Mouse (Mus musculus) intestine, embryonic 16.5 days (tissue): ENCODE measurements around the gene Col23a1. TPM values are rescaled to one million over a fixed set of nuclear protein-coding genes. Genes with fewer than 3 reads are reported as not detected.

Experiments used
- ATAC-seq: fragments of 200-750 bp; cut with Nextera tagmentation; 2 replicates; pipeline ENCODE4 v1.8.0; 2017; ENCODE audit warnings: moderate TSS enrichment, moderate library complexity
- H3K27ac ChIP-seq: fragments of 300-500 bp; sonication (generic); 2 replicates; pipeline ENCODE4 v1.5.1; 2014; ENCODE audit warnings: mild to moderate bottlenecking, low read length
- H3K27me3 ChIP-seq: fragments of 300-500 bp; sonication (generic); replicated peaks from 2 replicates; pipeline ENCODE4 v1.6.1; 2014; ENCODE audit warnings: low read length, control low read depth, mixed read lengths; ENCODE audit not compliant: control insufficient read depth, insufficient read depth
- H3K36me3 ChIP-seq: fragments of 300-500 bp; sonication (generic); 2 replicates; pipeline ENCODE4 v1.6.1; 2014; ENCODE audit warnings: low read length, control low read depth; ENCODE audit not compliant: control insufficient read depth, insufficient read depth
- H3K4me1 ChIP-seq: fragments of 300-500 bp; sonication (generic); 2 replicates; pipeline ENCODE4 v1.6.1; 2014; ENCODE audit warnings: low read length, control low read depth, mixed read lengths; ENCODE audit not compliant: control insufficient read depth, insufficient read depth
- H3K4me2 ChIP-seq: fragments of 300-500 bp; sonication (generic); 2 replicates; pipeline ENCODE4 v1.6.1; 2014; ENCODE audit warnings: low read depth, low read length, control low read depth
- H3K4me3 ChIP-seq: fragments of 300-500 bp; sonication (generic); 2 replicates; pipeline ENCODE4 v1.5.1; 2014; ENCODE audit warnings: mild to moderate bottlenecking, low read length
- H3K9ac ChIP-seq: fragments of 300-500 bp; sonication (generic); 2 replicates; pipeline ENCODE4 v1.6.1; 2014; ENCODE audit warnings: low read depth, low read length
- H3K9me3 ChIP-seq: fragments of 300-500 bp; sonication (generic); 2 replicates; pipeline ENCODE4 v1.6.1; 2016; ENCODE audit warnings: low read length, control low read depth; ENCODE audit not compliant: control insufficient read depth
- WGBS: fragments of 180-500 bp; shearing (Covaris S2); extraction: QIAGEN DNeasy Blood & Tissue Kit; methylation state at CpG from one replicate; pipeline ENCODE4 v1.1.7; 2014; 5-methylcytosine and 5-hydroxymethylcytosine counted together
- polyA plus RNA-seq: library from polyadenylated mRNA; unstranded; fragments of >200 nt; fragmentation: Nextera tagmentation; extraction: Ambion mirVana; gene quantifications from 2 replicates; pipeline ENCODE4 v1.2.1, GENCODE M21; 2015

The Col23a1 gene
- polyA plus RNA-seq, 1 experiment from 2014 or later = 5.4 TPM

DNA sequence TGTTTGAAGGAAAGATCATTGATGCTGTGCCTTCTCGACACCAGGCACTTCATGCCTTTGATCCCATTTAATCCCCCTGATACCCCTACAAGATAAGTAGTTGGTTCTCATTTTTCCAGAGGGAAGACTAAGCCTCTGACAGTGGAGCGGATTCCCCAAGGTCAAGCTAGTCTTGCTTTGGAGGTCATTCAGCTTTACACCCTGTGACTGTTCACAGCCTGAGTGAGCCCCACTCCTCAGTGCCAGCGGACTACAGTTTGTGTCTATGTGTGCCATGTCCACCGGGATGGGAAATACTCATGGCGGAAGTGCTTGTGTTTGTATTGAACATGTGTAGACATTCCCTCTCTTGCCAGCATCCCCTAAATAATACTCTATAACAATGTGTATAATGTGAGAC is 74.6 kb downstream of the Col23a1 start:
- ATAC-seq = no peak
- H3K27ac ChIP-seq = no peak overlapping the region
- H3K4me1 ChIP-seq = no peaks in the 10 kb centered on the region
- H3K9me3 ChIP-seq = no peaks in the 10 kb centered on the region
- 82% methylated on average over 5 of the region's 5 CpGs for WGBS
- no peak overlapping the region for H3K4me3 ChIP-seq
- no peaks in the 10 kb centered on the region for H3K36me3 ChIP-seq
- no peak overlapping the region for H3K9ac ChIP-seq
- H3K4me2 ChIP-seq = no peak overlapping the region
- no peaks in the 10 kb centered on the region for H3K27me3 ChIP-seq

DNA sequence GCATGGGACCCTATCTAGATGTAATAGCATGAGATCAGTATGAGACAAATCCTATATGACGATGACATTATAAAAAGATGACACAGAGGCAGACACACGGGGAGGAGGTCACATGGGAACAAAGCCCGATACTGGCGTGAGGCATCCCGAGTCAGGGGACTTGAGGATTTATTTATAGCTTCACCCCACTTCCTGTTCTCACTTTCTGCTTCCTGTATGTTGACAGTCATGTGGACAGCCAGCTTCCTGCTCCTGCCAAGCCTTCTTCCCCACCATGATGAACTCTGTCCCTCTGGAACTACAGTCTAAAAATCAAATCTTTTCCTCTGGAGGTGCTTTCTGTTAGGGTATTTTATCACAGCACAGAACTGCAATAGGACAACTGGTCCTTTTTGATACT is 77.6 kb downstream of the Col23a1 start:
- H3K4me1 ChIP-seq = no peaks in the 10 kb centered on the region
- H3K4me3 ChIP-seq = no peak overlapping the region
- no peak for ATAC-seq
- no peaks in the 10 kb centered on the region for H3K9me3 ChIP-seq
- H3K36me3 ChIP-seq = no peaks in the 10 kb centered on the region
- WGBS = 72% methylated on average over 5 of the region's 5 CpGs
- no peak overlapping the region for H3K9ac ChIP-seq
- no peak overlapping the region for H3K27ac ChIP-seq
- H3K27me3 ChIP-seq = no peaks in the 10 kb centered on the region
- H3K4me2 ChIP-seq = no peak overlapping the region

DNA sequence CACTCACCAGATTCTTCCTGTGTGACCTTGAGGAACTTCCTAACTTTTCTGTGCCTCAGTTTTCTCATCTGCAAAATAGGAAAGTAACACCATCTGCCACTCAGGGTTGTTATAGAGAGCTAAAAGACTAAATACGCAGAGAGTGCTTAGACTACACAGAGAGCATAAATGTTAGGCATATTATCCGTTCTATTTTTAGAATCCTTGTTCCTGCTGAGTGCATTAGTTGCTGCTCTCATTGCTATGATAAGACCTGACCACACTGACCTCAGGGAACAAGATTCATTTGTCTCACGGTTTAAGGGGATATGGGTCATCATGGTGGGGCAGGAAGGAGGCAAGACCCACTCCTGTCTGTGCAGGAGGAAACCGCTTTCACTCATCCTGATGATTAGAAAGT is 80.6 kb downstream of the Col23a1 start:
- Histone ChIP-seq H3K9me3 (no peaks in the 10 kb centered on the region), H3K27me3 (no peaks in the 10 kb centered on the region), H3K4me3 (no peak overlapping the region), H3K4me2 (no peak overlapping the region), H3K27ac (no peak overlapping the region), H3K4me1 (no peaks in the 10 kb centered on the region), H3K36me3 (no peaks in the 10 kb centered on the region), H3K9ac (no peak overlapping the region)
- 52% methylated on average over 4 of the region's 4 CpGs for WGBS
- ATAC-seq = no peak

DNA sequence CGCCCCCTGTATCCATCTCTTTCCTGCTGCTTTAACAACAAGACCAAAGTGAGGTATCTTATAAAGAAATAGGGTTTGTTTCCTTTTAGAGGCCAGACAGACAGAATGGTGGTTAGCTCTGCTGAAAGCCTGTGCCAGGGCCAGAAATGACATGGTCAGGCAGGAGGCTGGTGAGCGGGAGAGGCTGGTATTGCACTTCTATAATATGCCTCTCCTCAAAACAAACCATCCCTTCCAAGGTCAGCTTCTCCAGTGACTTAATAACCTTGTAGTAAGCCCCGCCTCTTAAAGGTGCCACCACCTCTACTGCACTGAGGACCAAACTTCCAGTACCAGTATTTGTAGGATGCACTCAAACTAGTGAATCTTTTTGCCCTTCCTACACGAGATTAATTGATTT is 81.6 kb downstream of the Col23a1 start:
- no peak overlapping the region for H3K27ac ChIP-seq
- no peak overlapping the region for H3K4me3 ChIP-seq
- no peak overlapping the region for H3K4me2 ChIP-seq
- 0 out of 2 replicates have a peak, but pooled peaks cover 5% of the 10 kb centered on the region for H3K4me1 ChIP-seq
- no peak for ATAC-seq
- H3K27me3 ChIP-seq = no peaks in the 10 kb centered on the region
- no peaks in the 10 kb centered on the region for H3K36me3 ChIP-seq
- 61% methylated on average over 4 of the region's 4 CpGs for WGBS
- H3K9me3 ChIP-seq = no peaks in the 10 kb centered on the region
- H3K9ac ChIP-seq = no peak overlapping the region

DNA sequence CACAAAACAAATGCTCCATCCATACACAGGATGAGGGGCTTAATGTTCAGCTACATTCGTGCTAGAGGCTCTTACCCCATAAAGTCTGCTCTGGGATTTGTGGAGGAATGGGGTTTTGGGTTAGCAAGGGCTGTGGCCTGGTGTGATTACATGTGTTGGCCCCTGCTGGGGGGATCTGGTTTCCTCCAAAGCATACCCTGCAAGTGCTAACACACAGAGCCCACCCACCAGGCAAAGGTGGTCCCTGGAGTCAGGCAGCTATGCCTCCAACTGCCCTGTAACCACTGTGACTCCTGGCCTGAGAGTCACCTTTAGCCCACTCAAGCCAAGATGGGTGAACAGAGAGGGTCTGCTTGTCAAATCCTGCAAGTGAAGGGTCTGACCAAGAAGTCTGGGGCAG is 82.2 kb downstream of the Col23a1 start:
- no peak overlapping the region for H3K4me2 ChIP-seq
- 64% methylated on average over 1 of the region's 1 CpGs for WGBS
- H3K36me3 ChIP-seq = no peaks in the 10 kb centered on the region
- no peaks in the 10 kb centered on the region for H3K27me3 ChIP-seq
- no peaks in the 10 kb centered on the region for H3K9me3 ChIP-seq
- H3K27ac ChIP-seq = no peak overlapping the region
- ATAC-seq = no peak
- H3K9ac ChIP-seq = no peak overlapping the region
- H3K4me1 ChIP-seq = 0 out of 2 replicates have a peak, but pooled peaks cover 5% of the 10 kb centered on the region
- no peak overlapping the region for H3K4me3 ChIP-seq

DNA sequence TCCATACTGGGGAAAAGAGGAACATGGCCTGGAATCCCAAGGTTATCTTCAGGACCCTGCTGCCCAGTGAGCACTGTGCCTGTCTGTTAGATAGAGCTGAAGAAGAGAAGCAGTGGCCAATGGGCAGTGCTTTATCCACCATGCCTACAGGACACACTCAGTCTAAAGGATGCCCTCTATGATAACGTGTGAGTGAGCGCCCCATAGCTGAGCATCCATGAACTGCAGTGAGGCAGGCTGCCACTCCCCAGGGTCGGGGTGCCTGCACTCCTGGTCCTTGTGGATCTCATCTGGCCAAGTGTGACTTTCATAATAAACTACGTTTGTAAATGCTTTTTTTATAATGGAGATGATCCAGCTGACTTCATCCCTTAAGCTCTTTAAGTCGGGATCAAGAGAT is 87.5 kb downstream of the Col23a1 start:
- no peak overlapping the region for H3K4me3 ChIP-seq
- H3K4me2 ChIP-seq = no peak overlapping the region
- no peaks in the 10 kb centered on the region for H3K36me3 ChIP-seq
- no peaks in the 10 kb centered on the region for H3K27me3 ChIP-seq
- no peak overlapping the region for H3K9ac ChIP-seq
- no peaks in the 10 kb centered on the region for H3K9me3 ChIP-seq
- ATAC-seq = no peak
- no peak overlapping the region for H3K27ac ChIP-seq
- H3K4me1 ChIP-seq = 0 out of 2 replicates have a peak, but pooled peaks cover 7% of the 10 kb centered on the region
- WGBS = 60% methylated on average over 5 of the region's 5 CpGs

DNA sequence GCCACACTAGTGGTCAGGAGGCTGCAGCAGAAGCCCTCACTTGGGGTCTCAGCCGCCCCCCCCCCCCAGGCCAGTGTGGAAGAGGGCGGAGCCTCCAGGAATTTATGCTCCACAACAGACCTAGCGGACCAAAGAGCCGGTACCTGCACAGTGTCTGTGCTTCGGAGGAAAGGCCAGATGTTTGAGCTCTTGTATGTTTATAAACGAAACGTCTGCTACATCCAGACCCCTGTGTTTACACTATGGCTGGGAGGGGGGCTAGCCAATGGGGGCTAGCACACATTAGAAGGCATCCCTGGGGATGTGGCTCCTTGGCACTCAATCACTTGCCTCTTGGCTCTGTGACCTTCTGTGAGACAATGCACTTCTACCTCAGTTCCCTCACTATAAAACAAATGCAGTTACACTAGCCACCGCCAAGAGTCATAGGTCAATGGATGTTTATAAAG is 99.2 kb downstream of the Col23a1 start:
- 30% methylated on average over 8 of the region's 8 CpGs for WGBS
- no peak overlapping the region for H3K9ac ChIP-seq
- ATAC-seq = peak; percentile 67
- H3K27me3 ChIP-seq = no peaks in the 10 kb centered on the region
- no peak overlapping the region for H3K4me3 ChIP-seq
- H3K36me3 ChIP-seq = no peaks in the 10 kb centered on the region
- no peak overlapping the region for H3K4me2 ChIP-seq
- H3K9me3 ChIP-seq = no peaks in the 10 kb centered on the region
- H3K4me1 ChIP-seq = peaks cover 7% of the 10 kb centered on the region; the same call in 1 of the 2 replicates
- no peak overlapping the region for H3K27ac ChIP-seq

DNA sequence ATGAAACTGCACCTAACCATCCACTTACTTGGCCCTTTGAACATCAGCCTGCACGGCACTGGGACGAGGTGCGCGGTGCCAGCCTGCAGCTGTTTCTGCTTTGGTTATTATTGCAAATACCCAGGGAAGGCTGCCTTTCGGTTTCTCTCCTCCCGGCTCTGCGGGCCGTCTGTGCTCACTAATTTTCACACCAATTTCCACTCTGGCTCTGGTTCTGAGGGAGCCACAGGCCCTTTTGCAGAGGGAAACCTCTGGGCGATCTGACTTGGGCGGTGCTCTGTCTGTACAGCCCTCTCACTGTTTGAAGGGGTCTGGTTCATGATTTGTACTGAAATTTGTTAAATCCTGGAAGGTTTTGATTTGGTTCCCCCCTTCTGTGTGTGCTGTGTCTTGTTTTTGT is 100.0 kb downstream of the Col23a1 start:
- Histone ChIP-seq H3K9ac (no peak overlapping the region), H3K4me1 (peaks cover 7% of the 10 kb centered on the region; the same call in 1 of the 2 replicates), H3K9me3 (no peaks in the 10 kb centered on the region), H3K27ac (no peak overlapping the region; the same call in 1 of the 2 replicates), H3K27me3 (no peaks in the 10 kb centered on the region), H3K4me2 (no peak overlapping the region), H3K36me3 (no peaks in the 10 kb centered on the region), H3K4me3 (no peak overlapping the region)
- no peak for ATAC-seq
- 55% methylated on average over 10 of the region's 10 CpGs for WGBS

DNA sequence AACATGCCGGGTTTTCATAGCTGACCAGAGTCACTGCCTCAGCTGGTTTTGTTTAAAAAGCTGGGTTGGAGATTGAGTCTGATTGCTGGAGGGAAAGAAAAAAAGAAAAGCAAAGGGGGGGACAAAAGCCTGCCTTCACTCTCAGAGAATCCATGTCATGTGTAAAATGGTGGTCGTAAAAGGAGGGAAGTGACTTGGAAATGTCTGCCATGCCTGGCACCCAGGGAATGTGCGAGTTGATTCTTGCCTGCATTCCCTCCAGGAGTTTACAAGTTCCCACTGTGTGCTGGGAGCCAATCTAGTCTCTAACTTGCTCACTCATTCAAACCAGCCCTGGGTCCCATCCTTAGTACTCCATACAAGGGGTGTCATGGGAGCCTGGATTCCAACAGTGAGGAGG is 100.8 kb downstream of the Col23a1 start:
- Histone ChIP-seq H3K4me2 (no peak overlapping the region), H3K27me3 (no peaks in the 10 kb centered on the region), H3K4me3 (no peak overlapping the region), H3K27ac (peak overlapping the region; percentile 57; the same call in 1 of the 2 replicates), H3K36me3 (no peaks in the 10 kb centered on the region), H3K9ac (no peak overlapping the region), H3K9me3 (no peaks in the 10 kb centered on the region), H3K4me1 (peaks cover 7% of the 10 kb centered on the region; the same call in 1 of the 2 replicates)
- WGBS = 51% methylated on average over 3 of the region's 3 CpGs
- ATAC-seq = no peak

DNA sequence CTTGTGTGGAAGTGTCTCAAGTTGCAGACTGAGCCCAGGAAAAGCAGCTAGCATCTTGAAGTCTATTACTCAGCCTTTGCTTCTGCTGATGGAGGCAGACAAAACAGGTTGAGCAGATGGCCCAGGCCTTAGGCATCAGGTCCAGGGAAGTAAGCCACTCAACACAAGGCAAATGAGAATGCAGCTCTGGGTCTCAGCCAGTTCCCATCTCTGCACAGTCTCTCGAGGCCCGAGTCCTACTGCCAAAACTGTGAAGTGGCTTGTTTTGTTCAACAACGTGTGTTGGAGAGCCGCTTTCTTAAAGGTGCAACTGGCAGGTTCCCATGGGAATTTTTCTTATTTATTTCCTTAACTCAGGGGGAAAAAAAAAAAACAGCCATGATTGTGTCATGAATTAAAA is 101.8 kb downstream of the Col23a1 start:
- Histone ChIP-seq H3K4me2 (no peak overlapping the region), H3K27ac (0 out of 2 replicates have a peak overlapping the region, but pooled peaks have one; percentile 27), H3K4me3 (no peak overlapping the region), H3K9ac (no peak overlapping the region), H3K9me3 (no peaks in the 10 kb centered on the region), H3K36me3 (no peaks in the 10 kb centered on the region), H3K27me3 (no peaks in the 10 kb centered on the region), H3K4me1 (peaks cover 7% of the 10 kb centered on the region; the same call in 1 of the 2 replicates)
- ATAC-seq = peak; percentile 62; the same call in 1 of the 2 replicates
- 39% methylated on average over 4 of the region's 4 CpGs for WGBS
